ENCODE assay signal across 21 mouse cellular contexts in genomic region chr2:70035358-70035757, GRCm38 (mm10). TPM values are rescaled to one million over a fixed set of nuclear protein-coding genes. Genes with fewer than 3 reads are reported as not detected.
DNase-seq lines count a peak whose midpoint lies in the region; ATAC-seq lines count a peak whose summit lies in the region.
"Had no signal": no experiment of that assay in that cellular context is flagged by ENCODE, and none has a peak within 500 bp of the region (broad histone marks: within the 10 kb centered on the region; RNA-seq: fewer than 3 reads in every experiment).

No protein-coding gene starts in this region.

- intact Hi-C loops in left cerebral cortex, postnatal 14 days (cut with DNase I) = no loop called here

- ATAC-seq in liver, embryonic 16.5 days (ENCODE audit: low read depth) = peak; percentile 70; the same call in 1 of the 2 replicates
- ATAC-seq in intestine, embryonic 15.5 days = peak; percentile 95
- ATAC-seq: forebrain, postnatal 0 days had no signal

- no peak overlapping the region for H3K9ac ChIP-seq in liver, embryonic 16.5 days (ENCODE audit: low read depth, low read length)
- H3K9ac ChIP-seq in intestine, embryonic 15.5 days = no peak overlapping the region
- H3K9ac ChIP-seq: embryonic facial prominence, embryonic 13.5 days; forebrain, embryonic 12.5 days; forebrain, postnatal 0 days; heart, embryonic 13.5 days; hindbrain, embryonic 12.5 days had no signal

- no peaks in the 10 kb centered on the region for H3K27me3 ChIP-seq in liver, embryonic 16.5 days (ENCODE audit: control insufficient read depth, insufficient read depth, low read depth, low read length)
- no peaks in the 10 kb centered on the region for H3K27me3 ChIP-seq in intestine, embryonic 15.5 days (replicated peaks)
- H3K27me3 ChIP-seq: embryonic facial prominence, embryonic 13.5 days; heart, embryonic 13.5 days; hindbrain, embryonic 12.5 days had no signal

- H3K4me2 ChIP-seq in liver, embryonic 16.5 days (ENCODE audit: low read depth, low read length) = no peak overlapping the region
- 0 out of 2 replicates have a peak overlapping the region, but pooled peaks have one; percentile 22 for H3K4me2 ChIP-seq in intestine, embryonic 15.5 days (replicated peaks)
- H3K4me2 ChIP-seq: embryonic facial prominence, embryonic 13.5 days; forebrain, embryonic 12.5 days; heart, embryonic 13.5 days; hindbrain, embryonic 12.5 days had no signal

- no peak overlapping the region for H3K4me3 ChIP-seq in liver, embryonic 16.5 days (ENCODE audit: low read depth, low read length)
- H3K4me3 ChIP-seq in intestine, embryonic 15.5 days (replicated peaks) = no peak overlapping the region
- H3K4me3 ChIP-seq: embryonic facial prominence, embryonic 13.5 days; forebrain, embryonic 12.5 days; gastrocnemius, adult 2 months; heart, embryonic 13.5 days; hindbrain, embryonic 12.5 days had no signal

- H3K9me3 ChIP-seq in liver, embryonic 16.5 days (replicated peaks; ENCODE audit: control insufficient read depth, low read length) = no peaks in the 10 kb centered on the region
- H3K9me3 ChIP-seq in intestine, embryonic 15.5 days = no peaks in the 10 kb centered on the region
- H3K9me3 ChIP-seq: embryonic facial prominence, embryonic 13.5 days; forebrain, embryonic 12.5 days; heart, embryonic 13.5 days; hindbrain, embryonic 12.5 days had no signal

- 45% methylated on average over 1 of the region's 1 CpGs for WGBS in liver, embryonic 16.5 days (ENCODE audit: insufficient replicate concordance)
- WGBS in intestine, embryonic 15.5 days = 46% methylated on average over 1 of the region's 1 CpGs
- WGBS in large intestine, adult 2 months = 31% methylated on average over 1 of the region's 1 CpGs

- no peaks in the 10 kb centered on the region for H3K4me1 ChIP-seq in liver, embryonic 16.5 days (ENCODE audit: control insufficient read depth, low read depth, low read length)
- H3K4me1 ChIP-seq in intestine, embryonic 15.5 days (replicated peaks) = no peaks in the 10 kb centered on the region
- H3K4me1 ChIP-seq: heart, embryonic 13.5 days had no signal

- H3K27ac ChIP-seq in liver, embryonic 16.5 days (ENCODE audit: low read length) = no peak overlapping the region
- H3K27ac ChIP-seq in intestine, embryonic 15.5 days = peak overlapping the region; percentile 73
- H3K27ac ChIP-seq: embryonic facial prominence, embryonic 13.5 days; forebrain, embryonic 12.5 days; gastrocnemius, adult 2 months; heart, embryonic 13.5 days; hindbrain, embryonic 12.5 days had no signal

- no peaks in the 10 kb centered on the region for H3K36me3 ChIP-seq in liver, embryonic 16.5 days (ENCODE audit: control insufficient read depth, insufficient read depth)
- no peaks in the 10 kb centered on the region for H3K36me3 ChIP-seq in intestine, embryonic 15.5 days
- H3K36me3 ChIP-seq: embryonic facial prominence, embryonic 13.5 days; forebrain, embryonic 12.5 days; heart, embryonic 13.5 days; hindbrain, embryonic 12.5 days had no signal

- DNase-seq in liver = no peak
- peak; percentile 21 for DNase-seq in large intestine, adult 2 months (ENCODE audit: low read depth, low spot score)
- DNase-seq in yolk sac, embryonic 10.5 days (ENCODE audit: low spot score) = peak; percentile 20
- DNase-seq in left cerebral cortex, postnatal 14 days (ENCODE audit: low spot score in 2 of 2) = no peak
- DNase-seq in gastrocnemius, adult 18-20 months (ENCODE audit: low spot score) = no peak
- DNase-seq: adrenal gland, adult 2 months; adrenal gland, postnatal 25 days; cerebellum, adult 18-20 months; cerebellum, adult 9-11 months; cerebellum, postnatal 36 days; forebrain, postnatal 0 days; gastrocnemius, adult 2 months; gastrocnemius, postnatal 25 days; heart, postnatal 4 days had no signal

RNA-seq across cellular contexts. Expression of gene Myo3b, which starts 3.6 kb away (rescaled TPM):
- not detected in 2 replicates for polyA plus RNA-seq in liver, embryonic 16.5 days (2015; fragmentation: Nextera tagmentation; extraction: Ambion mirVana)
- polyA plus RNA-seq in intestine, embryonic 15.5 days (2015; fragmentation: Nextera tagmentation; extraction: Ambion mirVana) = 0.13 and 0.21 TPM in 2 replicates
- 0.06 and 0.07 TPM in 2 replicates for polyA plus RNA-seq in large intestine, adult 2 months (2012; rRNA removed)
- 1 to 10 TPM; 1.0 to 1.1 TPM for total RNA-seq in left cerebral cortex, postnatal 14 days (2021)
- not detected for total RNA-seq in gastrocnemius, adult 18-20 months (2021)
- total RNA-seq: adrenal gland, adult 2 months; adrenal gland, postnatal 25 days; gastrocnemius, adult 2 months; gastrocnemius, postnatal 25 days; granulocyte monocyte progenitor cell, adult 5-6 weeks had no signal
- polyA plus RNA-seq: embryonic facial prominence, embryonic 13.5 days had no signal

Comparison
In these comparisons a context has a peak if more than half of its experiments do, and no peak if none do; other contexts are left out.
1. DNase-seq: peak in large intestine, adult 2 months (single experiment) and yolk sac, embryonic 10.5 days (single experiment); none in liver (single experiment), left cerebral cortex, postnatal 14 days (0 of 2) and gastrocnemius, adult 18-20 months (single experiment).